Mouse (Mus musculus) heart, embryonic 11.5 days (tissue): ENCODE measurements around the gene Lect2. TPM values are rescaled to one million over a fixed set of nuclear protein-coding genes. Genes with fewer than 3 reads are reported as not detected.

Experiments
- ATAC-seq: fragments of 200-750 bp; cut with Nextera tagmentation; replicated peaks from 2 replicates; pipeline ENCODE4 v1.8.0; 2017; ENCODE audit warnings: moderate library complexity; ENCODE audit not compliant: insufficient number of reproducible peaks, low FRiP score, low TSS enrichment
- H3K27ac ChIP-seq: fragments of 300-500 bp; sonication (generic); 2 replicates; pipeline ENCODE4 v1.5.1; 2014; ENCODE audit warnings: mild to moderate bottlenecking, low read depth, low read length
- H3K27me3 ChIP-seq: fragments of 300-500 bp; sonication (generic); 2 replicates; pipeline ENCODE4 v1.6.1; 2014; ENCODE audit warnings: mild to moderate bottlenecking, low read length, mixed read lengths; ENCODE audit not compliant: control insufficient read depth, insufficient read depth
- H3K36me3 ChIP-seq: fragments of 300-500 bp; sonication (generic); 2 replicates; pipeline ENCODE4 v1.6.1; 2014; ENCODE audit warnings: mild to moderate bottlenecking, low read length, moderate library complexity, mixed read lengths; ENCODE audit not compliant: control insufficient read depth, insufficient read depth
- H3K4me1 ChIP-seq: fragments of 300-500 bp; sonication (generic); 2 replicates; pipeline ENCODE4 v1.6.1; 2014; ENCODE audit warnings: low read length; ENCODE audit not compliant: control insufficient read depth, insufficient read depth
- H3K4me2 ChIP-seq: fragments of 300-500 bp; sonication (generic); 2 replicates; pipeline ENCODE4 v1.6.1; 2014; ENCODE audit warnings: mild to moderate bottlenecking, moderate library complexity
- H3K4me3 ChIP-seq: fragments of 300-500 bp; sonication (generic); 2 replicates; pipeline ENCODE4 v1.5.1; 2014; ENCODE audit warnings: low read depth, low read length
- H3K9ac ChIP-seq: fragments of 300-500 bp; sonication (generic); 2 replicates; pipeline ENCODE4 v1.6.1; 2014; ENCODE audit warnings: mild to moderate bottlenecking, low read depth, low read length, moderate library complexity
- H3K9me3 ChIP-seq: fragments of 300-500 bp; sonication (generic); replicated peaks from 2 replicates; pipeline ENCODE4 v1.6.1; 2016; ENCODE audit warnings: low read length; ENCODE audit not compliant: control insufficient read depth
- WGBS: fragments of 180-500 bp; shearing (Covaris S2); extraction: QIAGEN DNeasy Blood & Tissue Kit; methylation state at CpG from one replicate; pipeline ENCODE4 v1.1.7; 2014; ENCODE audit not compliant: insufficient replicate concordance; 5-methylcytosine and 5-hydroxymethylcytosine counted together
- polyA plus RNA-seq: library from polyadenylated mRNA; unstranded; fragments of >200 nt; fragmentation: Nextera tagmentation; extraction: Ambion mirVana; gene quantifications from 2 replicates; pipeline ENCODE4 v1.2.1, GENCODE M21; 2014

Gene Lect2
- polyA plus RNA-seq, 1 experiment from 2014 or later, result 1.1 TPM

DNA sequence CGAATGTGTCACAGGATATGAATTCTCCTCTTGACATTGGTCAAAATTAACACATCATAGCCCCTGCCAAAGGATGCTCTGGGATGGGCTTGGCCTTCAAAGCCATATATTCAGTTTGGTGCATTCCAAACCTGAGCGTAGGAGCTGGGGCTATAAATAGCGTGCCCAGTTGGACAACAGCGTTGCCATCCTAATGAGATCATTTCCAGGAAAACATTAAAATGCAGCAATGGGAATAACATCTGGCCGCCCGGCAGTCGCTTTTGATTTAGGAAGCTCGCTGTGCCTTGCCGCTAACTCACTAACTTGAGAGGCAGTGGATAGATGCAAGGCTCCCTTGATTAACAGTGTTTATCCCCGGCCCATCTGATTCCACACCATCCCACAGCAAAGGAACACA, 18.0 kb upstream of the Lect2 start:
- Histone ChIP-seq H3K4me2 (no peak overlapping the region), H3K9me3 (no peaks in the 10 kb centered on the region), H3K27me3 (no peaks in the 10 kb centered on the region), H3K4me3 (no peak overlapping the region), H3K36me3 (no peaks in the 10 kb centered on the region), H3K27ac (no peak overlapping the region), H3K4me1 (no peaks in the 10 kb centered on the region), H3K9ac (no peak overlapping the region)
- WGBS, result 75% methylated on average over 10 of the region's 10 CpGs
- ATAC-seq, result no peak

DNA sequence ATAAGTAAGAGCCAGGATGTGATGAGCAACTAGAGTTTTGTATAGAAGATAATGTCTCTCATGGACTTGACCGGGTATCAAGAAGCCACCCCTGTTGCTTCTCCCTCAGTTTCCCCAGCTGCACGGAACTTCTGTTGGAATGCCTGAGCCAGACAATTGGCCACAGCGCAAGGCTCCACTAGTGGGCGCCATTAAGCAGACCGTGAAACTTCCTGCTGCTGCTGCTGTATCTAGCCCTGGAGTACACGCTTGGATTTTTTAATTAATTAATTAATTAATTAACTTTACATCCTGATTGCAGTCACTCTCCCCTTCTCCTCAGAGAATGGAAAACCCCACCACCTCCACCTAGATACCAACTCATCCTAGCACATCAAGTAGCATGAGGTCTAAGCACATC, 14.8 kb upstream of the Lect2 start:
- Histone ChIP-seq H3K4me2 (no peak overlapping the region), H3K27me3 (no peaks in the 10 kb centered on the region), H3K27ac (no peak overlapping the region), H3K9me3 (no peaks in the 10 kb centered on the region), H3K4me1 (peaks cover 4% of the 10 kb centered on the region), H3K36me3 (no peaks in the 10 kb centered on the region), H3K4me3 (no peak overlapping the region), H3K9ac (no peak overlapping the region)
- ATAC-seq, result no peak
- WGBS, result 30% methylated on average over 6 of the region's 6 CpGs

DNA sequence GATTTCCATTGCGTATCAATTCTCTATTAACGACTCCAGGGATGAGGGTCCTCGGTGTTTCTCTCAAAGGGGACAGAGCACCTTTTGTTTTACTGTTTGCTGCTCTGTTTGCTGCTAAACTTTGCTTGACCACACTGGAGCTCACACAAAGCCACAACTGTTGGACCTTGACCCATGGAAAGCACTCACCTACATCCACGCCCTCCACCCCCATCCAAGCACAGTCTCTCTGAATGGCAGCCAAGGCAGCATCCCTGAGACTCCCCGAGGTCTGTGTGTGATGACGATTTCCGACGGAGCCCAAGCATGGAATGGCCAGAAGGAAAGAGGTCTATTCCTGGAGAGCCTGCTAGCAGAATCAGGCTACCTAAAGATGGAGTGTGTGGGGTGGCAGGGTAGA, 12.8 kb upstream of the Lect2 start:
- Histone ChIP-seq H3K27me3 (no peaks in the 10 kb centered on the region), H3K9me3 (no peaks in the 10 kb centered on the region), H3K4me3 (no peak overlapping the region), H3K4me1 (peaks cover 4% of the 10 kb centered on the region), H3K36me3 (no peaks in the 10 kb centered on the region), H3K4me2 (no peak overlapping the region), H3K27ac (no peak overlapping the region), H3K9ac (no peak overlapping the region)
- ATAC-seq, result no peak
- WGBS, result 70% methylated on average over 8 of the region's 8 CpGs

GRCm38 (mm10) chr13:56559841-56560370, 11.6 kb upstream of the Lect2 start:
- Histone ChIP-seq H3K4me1 (peaks cover 4% of the 10 kb centered on the region), H3K27ac (no peak overlapping the region), H3K27me3 (no peaks in the 10 kb centered on the region), H3K9me3 (no peaks in the 10 kb centered on the region), H3K4me2 (no peak overlapping the region), H3K9ac (no peak overlapping the region), H3K36me3 (no peaks in the 10 kb centered on the region), H3K4me3 (no peak overlapping the region)
- WGBS, result 85% methylated on average over 6 of the region's 6 CpGs
- ATAC-seq, result no peak

DNA sequence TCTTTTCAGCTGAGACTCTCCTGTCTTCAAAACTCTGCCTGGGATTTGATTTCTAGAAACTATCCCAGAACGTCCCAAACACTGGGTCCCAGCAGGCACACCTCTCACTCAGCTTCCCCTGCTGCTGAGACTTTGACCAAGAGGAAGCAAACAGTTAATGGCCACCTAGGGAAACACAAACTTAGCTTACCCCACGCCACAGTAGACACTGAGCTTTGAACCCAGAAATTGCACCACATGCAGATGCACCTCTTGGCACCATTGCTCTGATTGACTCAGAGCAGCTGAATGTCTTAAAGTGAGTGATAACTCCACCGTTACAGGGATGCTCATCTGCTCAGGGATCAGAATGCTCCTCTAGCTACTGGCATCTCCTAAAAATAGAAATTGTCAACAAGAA, 10.5 kb upstream of the Lect2 start:
- Histone ChIP-seq H3K27me3 (no peaks in the 10 kb centered on the region), H3K36me3 (no peaks in the 10 kb centered on the region), H3K27ac (no peak overlapping the region), H3K4me3 (no peak overlapping the region), H3K4me2 (no peak overlapping the region), H3K9me3 (no peaks in the 10 kb centered on the region), H3K9ac (no peak overlapping the region), H3K4me1 (peaks cover 4% of the 10 kb centered on the region)
- no peak for ATAC-seq
- 31% methylated on average over 3 of the region's 3 CpGs for WGBS

DNA sequence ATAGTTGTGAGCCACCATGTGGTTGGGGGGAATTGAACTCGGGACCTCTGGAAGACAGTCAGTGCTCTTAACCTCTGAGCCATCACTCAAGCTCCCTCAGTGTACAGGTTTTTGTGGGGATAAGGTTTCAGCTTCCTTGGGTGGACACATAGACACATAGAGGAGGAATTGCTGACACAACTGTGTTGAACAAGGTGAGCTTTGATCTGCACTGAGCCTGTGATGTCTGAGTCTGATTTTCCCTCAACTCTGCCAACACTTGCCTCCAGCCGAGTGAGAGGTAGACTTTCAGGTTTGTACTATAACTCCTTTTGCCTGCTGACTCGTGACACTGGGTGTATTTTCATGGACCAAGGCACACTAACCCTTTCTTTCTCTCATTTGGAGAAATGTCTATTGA, 8.4 kb upstream of the Lect2 start:
- H3K36me3 ChIP-seq, result no peaks in the 10 kb centered on the region
- no peak overlapping the region for H3K4me2 ChIP-seq
- ATAC-seq, result no peak
- H3K4me3 ChIP-seq, result no peak overlapping the region
- H3K9ac ChIP-seq, result no peak overlapping the region
- no peak overlapping the region for H3K27ac ChIP-seq
- H3K9me3 ChIP-seq, result no peaks in the 10 kb centered on the region
- peaks cover 4% of the 10 kb centered on the region for H3K4me1 ChIP-seq
- WGBS, result 74% methylated on average over 3 of the region's 3 CpGs
- H3K27me3 ChIP-seq, result no peaks in the 10 kb centered on the region

DNA sequence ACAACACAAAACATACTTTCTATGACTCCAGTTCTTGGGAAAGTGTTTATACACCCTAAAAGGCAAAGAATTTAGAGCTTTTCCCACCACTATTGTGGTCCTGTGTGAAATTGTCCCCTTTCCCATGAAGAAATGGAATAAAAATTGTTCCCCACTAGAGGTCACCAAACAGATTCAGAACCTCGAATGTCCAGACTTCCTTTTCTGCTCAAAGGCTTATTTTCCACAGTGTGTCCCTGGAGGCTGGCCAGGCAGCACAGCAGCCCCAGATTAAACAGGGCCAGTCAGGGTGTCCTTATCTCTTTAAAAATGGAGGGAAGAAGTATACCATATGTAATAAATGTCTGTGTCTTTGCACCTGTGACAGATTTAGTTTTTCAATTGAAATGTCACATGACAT, 7.7 kb upstream of the Lect2 start:
- Histone ChIP-seq H3K9me3 (no peaks in the 10 kb centered on the region), H3K27ac (no peak overlapping the region), H3K4me3 (no peak overlapping the region), H3K4me2 (no peak overlapping the region), H3K4me1 (peaks cover 7% of the 10 kb centered on the region), H3K27me3 (no peaks in the 10 kb centered on the region), H3K9ac (no peak overlapping the region), H3K36me3 (no peaks in the 10 kb centered on the region)
- 4% methylated on average over 1 of the region's 1 CpGs for WGBS
- no peak for ATAC-seq

DNA sequence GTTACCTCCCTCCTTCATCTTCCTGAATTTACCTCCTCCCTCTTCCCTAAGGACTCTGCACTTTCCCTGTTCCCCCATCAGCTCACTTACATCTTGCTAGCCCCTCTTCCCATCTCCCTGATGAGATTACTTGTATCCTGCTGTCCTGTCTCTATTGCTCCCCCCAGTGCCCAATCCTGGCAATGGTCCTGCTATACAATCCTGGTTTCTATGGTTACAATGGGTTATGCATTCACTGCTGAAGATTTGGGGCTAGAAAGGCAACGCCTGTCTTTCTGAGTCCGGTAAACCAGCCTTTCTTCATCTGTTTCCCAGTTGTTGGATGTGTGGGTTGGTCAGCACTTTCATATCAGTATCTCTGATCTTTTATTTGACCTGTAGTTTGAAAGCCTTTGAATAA, 6.1 kb upstream of the Lect2 start:
- H3K4me3 ChIP-seq, result no peak overlapping the region
- no peak overlapping the region for H3K9ac ChIP-seq
- no peaks in the 10 kb centered on the region for H3K9me3 ChIP-seq
- no peaks in the 10 kb centered on the region for H3K36me3 ChIP-seq
- no peaks in the 10 kb centered on the region for H3K27me3 ChIP-seq
- WGBS, result 12% methylated on average over 2 of the region's 2 CpGs
- ATAC-seq, result no peak
- H3K4me1 ChIP-seq, result peaks cover 9% of the 10 kb centered on the region
- no peak overlapping the region for H3K4me2 ChIP-seq
- no peak overlapping the region for H3K27ac ChIP-seq

DNA sequence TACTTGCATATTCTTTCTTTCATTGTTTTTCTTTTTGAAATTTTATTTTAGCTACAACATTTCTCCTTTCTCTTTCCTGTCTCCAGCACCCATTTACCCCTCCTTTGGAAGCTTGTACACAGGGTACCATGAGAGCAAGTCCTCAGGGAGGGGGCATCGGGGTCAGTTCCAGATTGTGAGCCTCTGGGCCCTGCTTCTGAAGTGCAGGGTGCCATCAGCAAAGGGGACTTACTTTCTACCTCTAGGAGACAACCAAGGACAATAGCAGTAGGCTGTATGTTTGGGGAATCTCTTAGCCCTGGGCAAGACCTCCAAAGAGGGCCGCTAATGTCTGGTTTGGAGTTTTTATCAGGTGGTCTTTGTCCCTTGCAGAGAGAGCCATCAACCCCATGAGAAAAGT, 5.6 kb upstream of the Lect2 start:
- H3K4me2 ChIP-seq, result no peak overlapping the region
- H3K27me3 ChIP-seq, result no peaks in the 10 kb centered on the region
- H3K4me3 ChIP-seq, result no peak overlapping the region
- H3K36me3 ChIP-seq, result no peaks in the 10 kb centered on the region
- no peaks in the 10 kb centered on the region for H3K9me3 ChIP-seq
- H3K4me1 ChIP-seq, result peaks cover 11% of the 10 kb centered on the region
- no peak overlapping the region for H3K27ac ChIP-seq
- 57% methylated on average over 2 of the region's 2 CpGs for WGBS
- no peak for ATAC-seq
- H3K9ac ChIP-seq, result no peak overlapping the region
